Mouse (Mus musculus) T-helper 2 cell (primary cell): ENCODE results near the gene Ggcx.

Source experiments
- in situ Hi-C: fragments of 300-600 bp; cut with MboI, MseI; formaldehyde crosslinking; loops from one replicate; pipeline ENCODE4 v1.15.1; 2025; ENCODE audit warnings: high pct_unique_total_duplicates

The Ggcx gene

GRCm38 (mm10) chr6:72387816-72388215 lies 26.3 kb upstream of the Ggcx start:
- in situ Hi-C loops = no loop called here

GRCm38 (mm10) chr6:72388266-72388665 lies 25.8 kb upstream of the Ggcx start:
- in situ Hi-C loops = no loop called here

GRCm38 (mm10) chr6:72388791-72389329 lies 25.2 kb upstream of the Ggcx start:
- in situ Hi-C loops = no loop called here

- in situ Hi-C loops = no loop called here
Observed at GRCm38 (mm10) chr6:72389471-72389940, 24.6 kb upstream of the Ggcx start.

GRCm38 (mm10) chr6:72389941-72390771 lies 24.0 kb upstream of the Ggcx start, which contains the start of gene Vamp8:
Vamp8 (minus strand) TSS chr6:72390703.
- in situ Hi-C loops = no loop called here

- in situ Hi-C loops = no loop called here
Observed at GRCm38 (mm10) chr6:72390795-72391521, 23.1 kb upstream of the Ggcx start.

GRCm38 (mm10) chr6:72392341-72392740 lies 21.8 kb upstream of the Ggcx start:
- in situ Hi-C loops = no loop called here

GRCm38 (mm10) chr6:72396837-72397251 lies 17.3 kb upstream of the Ggcx start:
- in situ Hi-C loops = no loop called here

GRCm38 (mm10) chr6:72399967-72400366 lies 14.1 kb upstream of the Ggcx start:
- in situ Hi-C loops = no loop called here

GRCm38 (mm10) chr6:72401875-72402274 lies 12.2 kb upstream of the Ggcx start:
- in situ Hi-C loops = no loop called here

GRCm38 (mm10) chr6:72405356-72405755 lies 8.8 kb upstream of the Ggcx start:
- in situ Hi-C loops = no loop called here

GRCm38 (mm10) chr6:72407119-72407518 lies 7.0 kb upstream of the Ggcx start:
- in situ Hi-C loops = no loop called here

- in situ Hi-C loops = no loop called here
Observed at GRCm38 (mm10) chr6:72409567-72409966, 4.5 kb upstream of the Ggcx start.

GRCm38 (mm10) chr6:72410003-72410402 lies 4.1 kb upstream of the Ggcx start:
- in situ Hi-C loops = no loop called here

- in situ Hi-C loops = no loop called here
Observed at GRCm38 (mm10) chr6:72410518-72410917, 3.6 kb upstream of the Ggcx start.

GRCm38 (mm10) chr6:72415181-72415580 lies 1.1 kb downstream of the Ggcx start:
- in situ Hi-C loops = no loop called here

GRCm38 (mm10) chr6:72415964-72416772 lies 2.1 kb downstream of the Ggcx start:
- in situ Hi-C loops = no loop called here

- in situ Hi-C loops = no loop called here
Observed at GRCm38 (mm10) chr6:72418279-72418678, 4.2 kb downstream of the Ggcx start.

- in situ Hi-C loops = loop anchor here (10.0 kb wide), 1 partner anchor 105 kb away; the partner anchor contains the start of gene Sh2d6
Observed at GRCm38 (mm10) chr6:72419806-72420205, 5.7 kb downstream of the Ggcx start.

- in situ Hi-C loops = loop anchor here (10.0 kb wide), 1 partner anchor 104 kb away; the partner anchor contains the start of gene Sh2d6
Observed at GRCm38 (mm10) chr6:72420901-72421300, 6.8 kb downstream of the Ggcx start.

- in situ Hi-C loops = loop anchor here (5.0 to 10.0 kb wide), 2 partner anchors 99 to 142 kb away; partner anchors contain the start of gene Sh2d6
Observed at GRCm38 (mm10) chr6:72425646-72426045, 11.5 kb downstream of the Ggcx start.
